Mouse (Mus musculus) stomach, embryonic 14.5 days (tissue): ENCODE data around the gene Rab11fip3. TPM values are rescaled to one million over a fixed set of nuclear protein-coding genes. Genes with fewer than 3 reads are reported as not detected.

Experiments
- ATAC-seq: fragments of 200-750 bp; cut with Nextera tagmentation; 2 replicates; pipeline ENCODE4 v1.8.0; 2017; ENCODE audit warnings: low read depth, moderate TSS enrichment; ENCODE audit not compliant: insufficient number of reproducible peaks, insufficient read depth, low FRiP score
- H3K27ac ChIP-seq: fragments of 300-500 bp; sonication (generic); 2 replicates; pipeline ENCODE4 v1.5.1; 2014; ENCODE audit warnings: mild to moderate bottlenecking, low read length, moderate library complexity, mixed read lengths
- H3K27me3 ChIP-seq: fragments of 300-500 bp; sonication (generic); 2 replicates; pipeline ENCODE4 v1.6.1; 2014; ENCODE audit warnings: low read length, control low read depth, mixed read lengths; ENCODE audit not compliant: control insufficient read depth, insufficient read depth
- H3K36me3 ChIP-seq: fragments of 300-500 bp; sonication (generic); 2 replicates; pipeline ENCODE4 v1.6.1; 2014; ENCODE audit warnings: mild to moderate bottlenecking, control low read depth, low read length, moderate library complexity, mixed read lengths; ENCODE audit not compliant: control insufficient read depth, insufficient read depth
- H3K4me1 ChIP-seq: fragments of 300-500 bp; sonication (generic); 2 replicates; pipeline ENCODE4 v1.6.1; 2014; ENCODE audit warnings: low read length, control low read depth, mixed read lengths; ENCODE audit not compliant: control insufficient read depth, insufficient read depth
- H3K4me2 ChIP-seq: fragments of 300-500 bp; sonication (generic); replicated peaks from 2 replicates; pipeline ENCODE4 v1.6.1; 2014; ENCODE audit warnings: low read depth, low read length, control low read depth
- H3K4me3 ChIP-seq: fragments of 300-500 bp; sonication (generic); 2 replicates; pipeline ENCODE4 v1.5.1; 2014; ENCODE audit warnings: low read depth, low read length, control low read depth
- H3K9ac ChIP-seq: fragments of 300-500 bp; sonication (generic); replicated peaks from 2 replicates; pipeline ENCODE4 v1.6.1; 2014; ENCODE audit warnings: low read depth, mild to moderate bottlenecking, control low read depth, low read length, moderate library complexity, mixed read lengths
- H3K9me3 ChIP-seq: fragments of 300-500 bp; sonication (generic); 2 replicates; pipeline ENCODE4 v1.6.1; 2016; ENCODE audit warnings: low read depth, low read length, control low read depth; ENCODE audit not compliant: control insufficient read depth
- WGBS: fragments of 180-500 bp; shearing (Covaris S2); extraction: QIAGEN DNeasy Blood & Tissue Kit; methylation state at CpG from one replicate; pipeline ENCODE4 v1.1.7; 2014; 5-methylcytosine and 5-hydroxymethylcytosine counted together
- polyA plus RNA-seq: library from polyadenylated mRNA; unstranded; fragments of >200 nt; fragmentation: Nextera tagmentation; extraction: Ambion mirVana; gene quantifications from 2 replicates; pipeline ENCODE4 v1.2.1, GENCODE M21; 2014

Gene Rab11fip3
- polyA plus RNA-seq, 1 experiment from 2014 or later, result 11.4 TPM

DNA sequence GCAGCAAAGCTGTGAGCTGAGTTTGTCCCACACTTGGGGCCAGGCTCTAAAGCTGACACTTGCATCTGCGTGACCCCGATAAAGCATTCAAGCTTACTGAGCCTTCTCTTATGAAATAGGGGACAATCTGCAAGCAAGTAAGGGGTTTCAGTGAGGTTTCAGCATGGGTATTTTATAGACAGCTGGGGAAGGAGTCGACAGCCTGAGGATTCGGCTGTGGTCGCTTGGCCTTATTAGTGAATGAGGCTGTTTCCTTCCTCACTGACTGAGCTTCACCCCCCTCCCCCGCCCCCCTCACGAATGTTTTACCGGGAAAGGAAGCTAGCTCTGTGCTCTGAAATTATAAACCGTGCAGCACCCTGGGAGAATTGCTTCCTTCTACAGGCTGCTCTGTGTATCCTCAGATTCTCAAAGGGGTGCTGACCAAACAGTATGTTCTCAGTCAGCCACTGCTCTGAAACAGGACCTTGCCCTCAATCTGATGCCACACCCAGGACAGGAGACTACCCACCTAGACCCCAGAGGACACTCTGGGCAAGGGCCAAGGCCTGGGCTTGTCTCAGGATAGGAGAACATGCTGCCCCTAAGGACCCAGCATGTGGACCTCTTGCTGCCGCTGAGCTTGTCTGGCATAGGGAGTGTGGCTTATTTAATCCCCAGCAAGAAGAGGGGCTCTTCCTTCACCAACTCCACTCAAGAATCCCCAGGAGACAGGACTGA lies 63.5 kb downstream of the Rab11fip3 start:
- Histone ChIP-seq H3K36me3 (peaks cover 6% of the 10 kb centered on the region; the same call in 1 of the 2 replicates), H3K27ac (no peak overlapping the region), H3K4me1 (no peaks in the 10 kb centered on the region), H3K9me3 (no peaks in the 10 kb centered on the region), H3K27me3 (no peaks in the 10 kb centered on the region), H3K4me2 (no peak overlapping the region), H3K4me3 (no peak overlapping the region), H3K9ac (no peak overlapping the region)
- 79% methylated on average over 10 of the region's 10 CpGs for WGBS
- ATAC-seq, result no peak

DNA sequence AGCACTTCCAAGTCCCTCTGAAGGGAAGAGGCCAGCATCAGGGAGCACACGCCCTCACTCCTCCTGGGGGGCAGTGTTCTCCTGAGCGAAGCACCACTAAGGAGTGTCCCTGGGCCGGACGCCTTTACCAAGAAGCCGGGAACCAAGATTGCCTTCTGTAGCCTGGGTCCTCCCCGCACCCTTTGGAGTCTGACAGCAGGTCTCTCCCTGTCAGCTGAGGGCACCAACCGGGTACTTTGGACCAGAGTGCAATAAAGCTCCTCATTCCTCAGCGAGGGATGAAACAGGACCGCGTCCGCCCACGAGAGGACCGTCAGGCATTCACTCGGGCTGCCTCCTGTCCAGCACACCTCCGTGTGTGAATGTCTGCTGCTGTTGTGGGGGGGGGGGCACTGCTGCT lies 64.6 kb downstream of the Rab11fip3 start:
- Histone ChIP-seq H3K4me1 (no peaks in the 10 kb centered on the region), H3K4me3 (no peak overlapping the region), H3K36me3 (peaks cover 6% of the 10 kb centered on the region; the same call in 1 of the 2 replicates), H3K4me2 (no peak overlapping the region), H3K27ac (no peak overlapping the region), H3K9ac (no peak overlapping the region), H3K9me3 (no peaks in the 10 kb centered on the region), H3K27me3 (no peaks in the 10 kb centered on the region)
- no peak for ATAC-seq
- 87% methylated on average over 15 of the region's 15 CpGs for WGBS

DNA sequence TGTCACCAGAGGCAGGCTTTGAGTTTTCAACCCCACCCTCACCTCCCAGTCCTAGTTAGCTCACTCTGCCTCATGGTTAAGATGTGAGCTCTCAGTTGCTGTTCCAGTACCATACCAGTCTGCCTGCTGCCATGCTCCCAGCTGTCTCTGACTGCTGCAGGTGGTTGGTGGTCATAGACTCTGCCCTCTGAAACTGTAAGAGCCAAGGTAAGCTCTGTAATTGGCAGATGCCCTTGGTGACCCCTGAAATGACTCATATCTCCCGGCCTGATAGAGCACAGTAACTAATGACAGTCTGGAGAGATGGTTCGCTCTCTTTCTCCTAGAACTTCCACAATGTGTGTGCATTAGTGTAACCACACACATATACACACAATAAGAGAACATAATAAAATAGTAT lies 65.5 kb downstream of the Rab11fip3 start:
- Histone ChIP-seq H3K4me1 (no peaks in the 10 kb centered on the region), H3K36me3 (peaks cover 6% of the 10 kb centered on the region; the same call in 1 of the 2 replicates), H3K4me2 (no peak overlapping the region), H3K27me3 (no peaks in the 10 kb centered on the region), H3K9me3 (no peaks in the 10 kb centered on the region), H3K9ac (no peak overlapping the region), H3K27ac (no peak overlapping the region), H3K4me3 (no peak overlapping the region)
- no peak for ATAC-seq
- 89% methylated on average over 2 of the region's 2 CpGs for WGBS

DNA sequence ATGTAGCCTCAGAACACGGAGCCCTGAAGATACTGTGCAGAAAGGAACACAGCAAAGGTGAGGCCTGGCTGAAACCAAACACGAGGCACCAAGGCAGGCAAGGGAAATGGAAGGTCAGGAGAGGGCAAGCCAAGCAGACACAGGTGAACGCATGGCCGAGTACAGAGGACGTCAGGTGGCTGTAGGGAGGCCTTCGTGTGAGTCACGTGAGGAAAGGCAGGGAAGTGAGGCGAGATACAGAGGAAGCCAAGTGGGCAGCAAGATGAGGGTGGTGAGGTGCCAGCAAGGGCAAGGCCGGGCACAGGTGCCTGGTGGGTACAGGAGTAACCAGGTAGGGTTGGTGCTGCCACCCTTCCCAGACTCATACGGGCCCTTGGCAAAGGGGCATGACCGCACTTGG lies 70.9 kb downstream of the Rab11fip3 start:
- H3K36me3 ChIP-seq, result peaks cover 4% of the 10 kb centered on the region
- H3K4me2 ChIP-seq, result no peak overlapping the region
- 87% methylated on average over 11 of the region's 11 CpGs for WGBS
- H3K9me3 ChIP-seq, result no peaks in the 10 kb centered on the region
- no peaks in the 10 kb centered on the region for H3K27me3 ChIP-seq
- no peaks in the 10 kb centered on the region for H3K4me1 ChIP-seq
- H3K27ac ChIP-seq, result no peak overlapping the region
- no peak overlapping the region for H3K4me3 ChIP-seq
- ATAC-seq, result no peak
- no peak overlapping the region for H3K9ac ChIP-seq

DNA sequence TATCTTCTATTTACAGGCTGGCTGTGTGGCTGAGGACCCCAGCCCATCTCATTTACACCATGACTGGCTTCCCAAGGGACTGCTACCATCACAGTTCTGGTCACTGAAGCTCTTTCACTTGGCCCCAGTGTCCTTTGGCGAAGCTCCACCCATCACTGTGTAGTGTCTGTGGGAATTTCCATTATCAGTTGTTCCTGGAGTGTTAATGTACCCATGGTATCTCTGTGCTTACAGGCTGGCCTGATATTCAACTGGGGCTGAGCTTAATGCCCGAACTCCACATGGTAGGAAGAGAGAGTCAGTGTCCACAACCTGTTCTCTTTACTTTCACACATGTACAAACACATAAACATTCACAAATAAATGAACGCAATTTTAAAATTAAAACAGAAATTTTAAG lies 75.9 kb downstream of the Rab11fip3 start:
- H3K9me3 ChIP-seq, result no peaks in the 10 kb centered on the region
- ATAC-seq, result no peak

DNA sequence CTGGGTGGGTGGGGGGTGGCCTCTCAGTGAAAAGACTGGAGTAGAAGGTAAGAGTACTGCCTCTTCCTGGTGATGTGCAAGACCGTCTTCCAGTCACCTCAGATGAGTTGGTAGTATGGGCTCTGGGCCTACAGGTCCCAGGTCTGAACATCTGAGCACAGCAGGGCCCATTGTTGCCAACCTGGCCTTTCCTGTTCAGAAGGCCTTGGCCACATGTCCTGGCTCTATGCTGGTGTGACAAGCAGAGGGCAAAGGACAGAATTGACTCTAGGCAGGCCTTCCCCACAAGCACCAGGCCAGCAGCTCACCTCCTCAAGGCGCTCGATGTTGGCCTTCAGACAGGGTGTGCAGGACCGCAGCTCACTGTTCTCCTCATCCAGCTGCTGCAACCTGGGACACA lies 77.1 kb downstream of the Rab11fip3 start:
- H3K4me3 ChIP-seq, result no peak overlapping the region
- 96% methylated on average over 4 of the region's 4 CpGs for WGBS
- no peaks in the 10 kb centered on the region for H3K27me3 ChIP-seq
- H3K27ac ChIP-seq, result no peak overlapping the region
- no peaks in the 10 kb centered on the region for H3K9me3 ChIP-seq
- no peak overlapping the region for H3K9ac ChIP-seq
- H3K36me3 ChIP-seq, result peaks cover 24% of the 10 kb centered on the region
- no peaks in the 10 kb centered on the region for H3K4me1 ChIP-seq
- ATAC-seq, result no peak
- H3K4me2 ChIP-seq, result no peak overlapping the region

More for the DNA sequence above, 75.9 kb downstream of the Rab11fip3 start:
- Histone ChIP-seq H3K4me1 (no peaks in the 10 kb centered on the region), H3K27me3 (no peaks in the 10 kb centered on the region), H3K9ac (no peak overlapping the region), H3K4me2 (no peak overlapping the region), H3K4me3 (no peak overlapping the region), H3K36me3 (peaks cover 24% of the 10 kb centered on the region), H3K27ac (no peak overlapping the region)
- 90% methylated on average over 3 of the region's 3 CpGs for WGBS

DNA sequence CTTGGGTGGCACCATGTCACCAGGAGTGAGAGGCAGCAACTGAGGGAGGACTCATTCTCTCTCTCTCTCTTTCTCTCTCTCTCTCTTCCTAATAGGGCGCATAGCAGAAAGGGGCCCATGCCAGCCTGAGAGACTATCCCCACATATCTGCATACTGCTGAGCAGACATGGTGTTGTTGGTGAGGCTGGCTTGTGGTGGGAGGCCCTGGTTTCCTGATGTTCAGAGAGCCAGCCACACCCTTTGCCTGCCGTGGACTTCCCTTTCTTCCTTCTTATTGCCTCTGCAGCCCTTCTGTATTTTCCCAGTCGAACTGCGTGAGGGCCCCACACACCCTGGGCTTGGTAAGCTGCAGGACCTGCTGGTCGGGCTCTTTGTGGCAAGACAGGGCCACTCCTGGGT lies 79.0 kb downstream of the Rab11fip3 start:
- H3K9me3 ChIP-seq, result no peaks in the 10 kb centered on the region
- H3K4me2 ChIP-seq, result no peak overlapping the region
- H3K27me3 ChIP-seq, result no peaks in the 10 kb centered on the region
- no peak overlapping the region for H3K4me3 ChIP-seq
- no peak overlapping the region for H3K27ac ChIP-seq
- ATAC-seq, result no peak
- peaks cover 24% of the 10 kb centered on the region for H3K36me3 ChIP-seq
- 90% methylated on average over 5 of the region's 5 CpGs for WGBS
- H3K9ac ChIP-seq, result no peak overlapping the region
- no peaks in the 10 kb centered on the region for H3K4me1 ChIP-seq

DNA sequence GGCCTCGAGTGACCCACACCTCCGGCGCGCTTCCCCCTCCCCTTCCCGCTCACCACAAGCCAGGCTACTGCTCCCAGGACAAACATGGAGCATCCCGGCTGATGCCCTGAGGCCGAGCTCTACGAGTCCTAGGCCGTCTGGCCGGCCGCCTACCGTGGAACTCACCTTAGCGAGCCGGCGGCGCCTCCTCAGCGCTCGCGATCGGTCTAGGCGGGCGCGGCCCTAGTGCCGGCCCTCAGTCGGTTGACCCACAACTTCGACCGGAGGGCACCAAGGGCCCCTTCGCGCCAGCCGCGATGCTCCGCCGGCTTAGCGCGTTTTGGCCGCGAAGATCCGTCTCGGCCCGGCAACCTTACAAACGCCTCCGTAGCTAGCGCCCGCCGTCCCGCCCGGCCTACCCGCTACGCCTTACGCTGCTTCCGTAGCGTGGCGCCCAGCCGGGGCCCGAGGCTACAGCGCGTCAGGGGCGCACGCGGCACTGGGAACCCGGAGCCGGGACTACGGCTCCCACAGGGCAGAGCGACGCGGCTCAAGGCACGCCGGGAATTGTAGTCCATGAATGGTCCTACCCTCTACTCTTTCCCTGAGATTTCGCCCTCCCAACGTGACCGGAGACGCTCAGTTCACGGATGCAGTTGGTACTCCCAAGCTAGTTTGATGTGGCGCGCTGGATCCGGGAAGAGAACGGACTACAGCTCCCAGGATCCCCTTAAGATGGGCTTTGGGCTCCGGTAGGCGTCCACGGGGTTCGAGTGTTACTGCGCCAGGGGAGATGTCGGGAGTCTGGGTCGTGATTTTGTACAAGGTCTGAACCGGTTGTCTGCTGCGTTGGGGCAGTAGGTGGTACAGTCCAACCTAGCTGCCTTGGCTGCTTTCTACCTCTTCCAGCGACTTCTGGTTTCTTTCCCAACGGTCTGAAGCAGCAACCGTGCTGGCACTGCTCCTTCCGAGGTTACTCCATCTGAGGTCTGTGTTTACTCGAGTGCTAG lies 83.8 kb downstream of the Rab11fip3 start, which contains the start of gene Capn15:
TSS of gene Capn15 (minus strand) at position 491 of the 989 bp plus-strand sequence.
- Histone ChIP-seq H3K4me1 (peaks cover 9% of the 10 kb centered on the region), H3K27me3 (no peaks in the 10 kb centered on the region), H3K4me3 (peak within 1 kb of the TSS; percentile 72), H3K9ac (peak within 1 kb of the TSS; percentile 90), H3K36me3 (peaks cover 5% of the 10 kb centered on the region), H3K9me3 (no peaks in the 10 kb centered on the region), H3K4me2 (peak within 1 kb of the TSS; percentile 88), H3K27ac (peak within 1 kb of the TSS; percentile 83)
- under 1% methylated on average over 91 of the region's 91 CpGs for WGBS
- ATAC-seq, result peak; percentile 99
